Mouse (Mus musculus) lung, adult 2 months (tissue): ENCODE measurements around the gene Fkbp5.

Experiments
- CTCF ChIP-seq: fragments of 200-500 bp; IDR thresholded peaks from 2 replicates; pipeline ENCODE4 v1.5.1; 2011; ENCODE audit warnings: mild to moderate bottlenecking, low read length, control low read depth; ENCODE audit not compliant: insufficient read depth
- POLR2A ChIP-seq: fragments of 200-500 bp; IDR thresholded peaks from 2 replicates; pipeline ENCODE4 v1.6.1; 2011; ENCODE audit warnings: low read depth, mild to moderate bottlenecking, control low read depth, low read length, borderline replicate concordance; ENCODE audit errors: extremely low read depth

- TF ChIP-seq CTCF (no peak), POLR2A (no peak)
Observed at GRCm38 (mm10) chr17:28500465-28500864, 16.9 kb downstream of the Fkbp5 start.
